Mouse (Mus musculus): Measurements from ENCODE around the gene Spaca3. TPM values are rescaled to one million over a fixed set of nuclear protein-coding genes. Genes with fewer than 3 reads are reported as not detected.

Gene Spaca3
- total RNA-seq, 1 experiment from 2014 or later, result not detected

Other genes with a start within 250 kb of the Spaca3 start
- 46.3 and 47.1 TPM in 2 replicates for gene Myo1d, start 78.3 kb upstream of the Spaca3 start, total RNA-seq (2021)
- 32.9 and 34.5 TPM in 2 replicates for gene Tmem98, start 48.2 kb upstream of the Spaca3 start, total RNA-seq (2021)

All from adrenal gland, postnatal 14 days (tissue).